Mouse (Mus musculus): ENCODE results near the gene BC024978. TPM values are rescaled to one million over a fixed set of nuclear protein-coding genes. Genes with fewer than 3 reads are reported as not detected.
A peak's percentile ranks its signal among the peaks of the same experiment; 100 is the strongest.

Gene BC024978
- total and polyA plus RNA-seq, 3 experiments = 1.6 to 9.4 (median 1.7) TPM

DNA sequence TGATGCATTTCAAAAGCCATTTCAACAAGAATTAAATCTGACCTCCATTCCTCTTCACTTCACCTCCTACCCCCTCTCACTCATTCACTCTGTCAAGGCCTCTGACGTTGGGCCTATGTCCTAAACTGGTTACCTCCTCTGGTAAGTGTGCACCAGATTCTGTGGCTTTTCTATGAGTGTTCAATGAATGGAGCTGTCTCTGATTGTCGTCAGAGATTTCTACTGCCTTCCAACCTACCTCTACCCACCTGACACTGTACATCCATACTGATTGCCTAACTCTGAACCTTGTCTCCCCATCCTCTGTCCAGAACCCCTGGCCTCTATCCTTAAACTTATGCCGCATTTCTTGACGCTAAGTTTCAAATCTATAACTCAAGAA, 17.6 kb upstream of the BC024978 start:
- Histone ChIP-seq H3K9me3 (replicated peaks; ENCODE audit: low read length) (no peaks in the 10 kb centered on the region), H3K4me3 (replicated peaks in 1 of 3; ENCODE audit: low read depth in 2 of 3, low read length in 2 of 3, poor library complexity in 1 of 3) (peak overlapping the region; percentile 67 to 68 (median 67)), H3K36me3 (replicated peaks in 1 of 2; ENCODE audit: control insufficient read depth in 1 of 2, insufficient read depth in 1 of 2, low read length in 1 of 2) (peaks cover 29 to 47% of the 10 kb centered on the region in 2 experiments), H3K9ac (ENCODE audit: insufficient read depth, low read depth) (peak overlapping the region; percentile 94), H3K4me2 (ENCODE audit: insufficient read depth, low read depth, poor library complexity, severe bottlenecking) (peak overlapping the region; percentile 97), H3K27ac (ENCODE audit: insufficient read depth, low read depth) (peak overlapping the region; percentile 78), H3K79me2 (replicated peaks; ENCODE audit: control insufficient read depth, extremely low read depth, insufficient read depth, poor library complexity, severe bottlenecking) (peaks cover 7% of the 10 kb centered on the region), H3K27me3 (replicated peaks) (no peaks in the 10 kb centered on the region), H3K4me1 (ENCODE audit: control insufficient read depth in 1 of 2, insufficient read depth in 2 of 2) (peaks cover 3 to 56% of the 10 kb centered on the region in 2 experiments; a peak in 3 of 4 replicates)
- no peak for DNase-seq (ENCODE audit: extremely low read depth)
- dilution Hi-C loops (cut with MboI; ENCODE audit: extremely low pct_ligation_motif_present, extremely low pct_unique_long_range_greater_than_20kb, low sequenced_read_pairs) (no loop called here), in situ Hi-C loops (cut with MboI; ENCODE audit: low pct_ligation_motif_present, low pct_unique_long_range_greater_than_20kb, low sequenced_read_pairs) (no loop called here)
- TF ChIP-seq USF2 (conservative IDR thresholded peaks at IDR 0.05; ENCODE audit: low read depth, low read length) = no peak
- TF ChIP-seq EP300 (IDR thresholded peaks at IDR 0.05; ENCODE audit: low read length) = no peak
- TF ChIP-seq ZC3H11A (IDR thresholded peaks at IDR 0.05; ENCODE audit: low read depth, low read length) = no peak

DNA sequence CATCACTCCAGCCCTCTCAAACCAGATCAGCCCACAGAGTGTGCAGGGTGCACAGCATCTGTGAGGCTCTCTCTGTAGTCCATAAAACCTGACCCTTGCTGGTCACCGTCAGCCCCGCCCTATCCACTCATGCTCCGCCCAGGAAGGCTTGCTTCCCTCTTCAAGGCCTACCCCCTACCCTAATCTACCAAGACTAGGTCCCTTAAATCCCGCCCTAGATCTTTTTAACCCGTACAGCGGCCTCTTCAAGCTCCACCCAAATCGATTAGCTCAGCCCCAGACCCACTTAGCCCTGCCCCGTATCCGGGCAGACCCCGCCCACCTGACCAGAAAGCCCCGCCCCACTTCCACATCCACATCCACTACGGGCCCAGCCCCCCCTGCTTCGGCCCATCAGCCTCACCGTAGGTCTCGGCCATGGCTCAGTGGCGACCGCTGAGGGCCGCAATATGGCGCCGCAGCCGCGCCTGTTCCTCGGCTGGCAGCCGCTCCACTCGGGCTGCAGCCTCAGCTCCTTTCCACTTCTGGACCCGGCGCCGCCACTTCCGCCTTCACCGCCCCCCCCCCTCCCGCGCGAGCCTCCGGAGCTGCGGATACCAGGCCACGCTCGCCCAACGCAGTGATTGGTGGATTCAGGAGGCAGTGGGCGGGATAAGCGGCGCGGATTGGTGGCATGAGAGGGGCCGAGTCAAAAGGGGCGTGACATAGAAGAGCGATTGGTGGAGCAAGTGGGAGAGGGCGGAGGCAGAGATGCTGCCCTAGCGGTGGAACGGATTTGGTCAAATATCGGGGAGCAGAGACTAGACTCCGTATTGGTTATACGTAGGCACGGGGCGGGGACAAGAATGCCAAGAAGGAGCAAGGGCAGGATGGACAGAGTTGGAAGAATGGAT, 17.0 kb upstream of the BC024978 start, which contains the start of gene Rab4b:
Rab4b (minus strand) TSS at position 573 of the 893 bp plus-strand sequence.
- Histone ChIP-seq H3K27ac (ENCODE audit: insufficient read depth, low read depth) (peak within 1 kb of the TSS; percentile 90), H3K4me3 (replicated peaks in 1 of 3; ENCODE audit: low read depth in 2 of 3, low read length in 2 of 3, poor library complexity in 1 of 3) (peak within 1 kb of the TSS; percentile 67 to 71 (median 68)), H3K4me1 (ENCODE audit: control insufficient read depth in 1 of 2, insufficient read depth in 2 of 2) (peaks cover 3 to 51% of the 10 kb centered on the region in 2 experiments; a peak in 3 of 4 replicates), H3K9me3 (replicated peaks; ENCODE audit: low read length) (no peaks in the 10 kb centered on the region), H3K4me2 (ENCODE audit: insufficient read depth, low read depth, poor library complexity, severe bottlenecking) (peak within 1 kb of the TSS; percentile 97), H3K36me3 (replicated peaks in 1 of 2; ENCODE audit: control insufficient read depth in 1 of 2, insufficient read depth in 1 of 2, low read length in 1 of 2) (peaks cover 23 to 47% of the 10 kb centered on the region in 2 experiments), H3K79me2 (replicated peaks; ENCODE audit: control insufficient read depth, extremely low read depth, insufficient read depth, poor library complexity, severe bottlenecking) (peaks cover 7% of the 10 kb centered on the region), H3K27me3 (replicated peaks) (no peaks in the 10 kb centered on the region), H3K9ac (ENCODE audit: insufficient read depth, low read depth) (peak within 1 kb of the TSS; percentile 94)
- dilution Hi-C loops (cut with MboI; ENCODE audit: extremely low pct_ligation_motif_present, extremely low pct_unique_long_range_greater_than_20kb, low sequenced_read_pairs) (no loop called here), in situ Hi-C loops (cut with MboI; ENCODE audit: low pct_ligation_motif_present, low pct_unique_long_range_greater_than_20kb, low sequenced_read_pairs) (no loop called here)
- TF ChIP-seq ELF1 (IDR thresholded peaks at IDR 0.05; ENCODE audit: low read depth, low read length) = peak; percentile 96
- no peak for TF ChIP-seq ZC3H11A (IDR thresholded peaks at IDR 0.05; ENCODE audit: low read depth, low read length)
- TF ChIP-seq ZKSCAN1 (IDR thresholded peaks at IDR 0.05; ENCODE audit: borderline replicate concordance, low read depth, low read length) = no peak
- no peak; the same call in none of the 2 replicates for TF ChIP-seq POLR2AphosphoS2 (IDR thresholded peaks at IDR 0.05; ENCODE audit: low read depth, low read length)
- TF ChIP-seq BHLHE40 (IDR thresholded peaks at IDR 0.05; ENCODE audit: low read depth, low read length) = peak; percentile 12; the same call in 1 of the 2 replicates
- TF ChIP-seq KAT2A (IDR thresholded peaks at IDR 0.05; ENCODE audit: insufficient replicate concordance, low read length) = no peak
- TF ChIP-seq RCOR1 (conservative IDR thresholded peaks at IDR 0.05; ENCODE audit: low read depth, low read length) = no peak
- peak; percentile 14; the same call in 1 of the 2 replicates for TF ChIP-seq TCF12 (IDR thresholded peaks at IDR 0.05; ENCODE audit: low read depth, low read length)
- peak; percentile 28; the same call in 1 of the 2 replicates for TF ChIP-seq IRF4 (IDR thresholded peaks at IDR 0.05; ENCODE audit: low read depth, low read length)
- no peak; the same call in 1 of the 2 replicates for TF ChIP-seq HCFC1 (IDR thresholded peaks at IDR 0.05; ENCODE audit: low read depth, low read length)
- peak; percentile 94 for TF ChIP-seq CHD2 (IDR thresholded peaks at IDR 0.05; ENCODE audit: low read length)
- peak; percentile 58 for TF ChIP-seq POLR2A (IDR thresholded peaks at IDR 0.05; ENCODE audit: low read depth, low read length)
- TF ChIP-seq MAX (IDR thresholded peaks at IDR 0.05; ENCODE audit: low read length) = 0 out of 2 replicates have a peak, but pooled peaks have one; percentile 5
- peak; percentile 59; the same call in 1 of the 2 replicates for TF ChIP-seq ZMIZ1 (IDR thresholded peaks at IDR 0.05; ENCODE audit: low read depth, low read length)
- TF ChIP-seq CTCF (conservative IDR thresholded peaks at IDR 0.05 in 1 of 2, IDR thresholded peaks at IDR 0.05 in 1 of 2; ENCODE audit: low read depth in 2 of 2, low read length in 2 of 2) = 0 out of 4 replicates have a peak, but pooled peaks of 1 of the 2 experiments have one; percentile 14
- peak; percentile 60; the same call in 1 of the 2 replicates for TF ChIP-seq TBP (conservative IDR thresholded peaks at IDR 0.05; ENCODE audit: low read depth, low read length)
- TF ChIP-seq E2F4 (IDR thresholded peaks at IDR 0.05; ENCODE audit: insufficient replicate concordance, low read depth, low read length) = 0 out of 2 replicates have a peak, but pooled peaks have one; percentile 50
- TF ChIP-seq MXI1 (IDR thresholded peaks at IDR 0.05; ENCODE audit: low read depth, low read length) = peak; percentile 38; the same call in 1 of the 2 replicates
- peak; percentile 76 for TF ChIP-seq MAZ (IDR thresholded peaks at IDR 0.05; ENCODE audit: low read depth, low read length)
- TF ChIP-seq JUN (IDR thresholded peaks at IDR 0.05; ENCODE audit: insufficient read depth, low read depth, low read length) = no peak
- TF ChIP-seq SMC3 (IDR thresholded peaks at IDR 0.05; ENCODE audit: low read depth, low read length) = no peak
- no peak for TF ChIP-seq SIN3A (IDR thresholded peaks at IDR 0.05; ENCODE audit: low read length)
- TF ChIP-seq CHD1 (IDR thresholded peaks at IDR 0.05; ENCODE audit: low read depth, low read length) = no peak
- peak; percentile 99 for DNase-seq (ENCODE audit: extremely low read depth)

Data from CH12.LX (cell line).